ENCODE assay signal across 15 mouse cellular contexts in the genomic region with DNA sequence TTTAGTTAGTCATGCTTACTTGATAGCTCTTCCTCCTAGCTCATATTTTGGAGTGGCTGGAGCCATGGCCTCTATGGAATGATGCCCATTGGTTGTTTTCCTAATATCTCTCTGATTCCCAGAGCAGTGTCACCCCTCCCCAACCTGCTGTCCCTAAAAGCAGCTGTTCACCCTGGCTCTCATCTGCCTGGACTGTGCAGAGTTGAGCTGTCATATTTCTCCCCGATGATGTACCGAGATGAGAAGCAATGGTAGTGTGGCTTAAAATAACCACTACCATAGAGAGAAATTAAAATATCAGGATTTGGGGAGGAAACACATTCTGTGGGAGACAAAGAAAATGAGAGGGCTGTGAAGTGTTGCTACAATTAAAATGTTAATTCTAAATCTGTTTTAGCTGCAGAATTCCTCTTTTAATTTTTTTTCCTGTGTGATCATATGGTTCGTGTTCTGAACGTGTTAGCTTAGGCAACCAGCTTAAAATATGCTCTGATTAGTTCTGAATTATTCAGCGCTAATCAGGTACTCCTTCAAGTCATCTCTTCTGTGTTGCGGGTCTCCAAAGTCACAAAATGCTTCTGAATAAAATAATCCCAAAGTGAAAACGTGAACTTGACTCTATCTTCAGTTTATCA.
"Had no signal": no experiment of that assay in that cellular context is flagged by ENCODE, and none has a peak within 500 bp of the region (broad histone marks: within the 10 kb centered on the region; RNA-seq: fewer than 3 reads in every experiment).

No protein-coding gene starts in this region.

- ATAC-seq: lung, postnatal 0 days; midbrain, embryonic 13.5 days had no signal

- H3K9me3 ChIP-seq: kidney, embryonic 15.5 days; limb, embryonic 13.5 days; midbrain, embryonic 13.5 days; neural tube, embryonic 15.5 days had no signal

- H3K4me2 ChIP-seq: kidney, embryonic 15.5 days; limb, embryonic 13.5 days; midbrain, embryonic 13.5 days; neural tube, embryonic 15.5 days had no signal

- H3K36me3 ChIP-seq: kidney, embryonic 15.5 days; limb, embryonic 13.5 days; midbrain, embryonic 13.5 days; neural tube, embryonic 15.5 days had no signal

- H3K27ac ChIP-seq: kidney, embryonic 15.5 days; limb, embryonic 13.5 days; liver, embryonic 14.5 days; midbrain, embryonic 13.5 days; neural tube, embryonic 15.5 days had no signal

- H3K27me3 ChIP-seq: kidney, embryonic 15.5 days; limb, embryonic 13.5 days; midbrain, embryonic 13.5 days; neural tube, embryonic 15.5 days had no signal

- H3K4me3 ChIP-seq: kidney, embryonic 15.5 days; limb, embryonic 13.5 days; midbrain, embryonic 13.5 days; myocyte; neural tube, embryonic 15.5 days had no signal

- H3K9ac ChIP-seq: kidney, embryonic 15.5 days; limb, embryonic 13.5 days; liver, embryonic 14.5 days; midbrain, embryonic 13.5 days; neural tube, embryonic 15.5 days had no signal

- DNase-seq: kidney, adult 2 months; kidney, postnatal 14 days; left cerebral cortex, postnatal 4 days; lung, adult 18-20 months; lung, postnatal 36 days; spleen, adult 18-20 months; thymus, adult 2 months; thymus, postnatal 36 days had no signal

- H3K4me1 ChIP-seq: kidney, embryonic 15.5 days; limb, embryonic 13.5 days; midbrain, embryonic 13.5 days; neural tube, embryonic 15.5 days had no signal
